Mouse (Mus musculus) mouse trophoblast stem cell (cell line): ENCODE results near the gene Nosip.
"Not testable (repeated sequence)": the region's sequence is repeated elsewhere in the genome, so short reads cannot be mapped to it uniquely, and the experiment has no call there.

Experiments used
- in situ Hi-C, 2 experiments: fragments of 300-500 bp; cut with MseI, MboI; formaldehyde crosslinking; loops; 2 replicates in 1 of 2; 3 replicates in 1 of 2; pipeline ENCODE4 v1.15.1; 2025

The Nosip gene

DNA sequence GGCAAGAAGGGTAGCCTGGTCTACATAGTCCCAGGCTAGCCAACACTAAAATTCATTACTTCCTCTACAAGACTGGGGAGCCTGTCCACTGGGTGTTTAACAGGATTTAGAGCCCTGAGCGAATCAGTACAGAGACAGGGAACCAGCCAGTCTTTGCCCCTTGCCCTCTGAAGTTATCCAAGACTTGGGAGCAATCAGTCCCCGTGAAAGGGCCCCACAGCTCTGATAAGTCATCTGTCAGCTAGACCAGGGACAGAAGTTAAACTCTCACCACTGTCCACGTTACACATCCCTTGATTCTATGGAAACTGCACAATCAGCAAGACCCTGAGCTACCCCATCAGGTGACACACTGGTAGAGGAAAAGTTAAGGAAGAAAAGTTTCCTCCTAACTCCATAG is 50.3 kb downstream of the Nosip start:
- in situ Hi-C loops: no loop called here

DNA sequence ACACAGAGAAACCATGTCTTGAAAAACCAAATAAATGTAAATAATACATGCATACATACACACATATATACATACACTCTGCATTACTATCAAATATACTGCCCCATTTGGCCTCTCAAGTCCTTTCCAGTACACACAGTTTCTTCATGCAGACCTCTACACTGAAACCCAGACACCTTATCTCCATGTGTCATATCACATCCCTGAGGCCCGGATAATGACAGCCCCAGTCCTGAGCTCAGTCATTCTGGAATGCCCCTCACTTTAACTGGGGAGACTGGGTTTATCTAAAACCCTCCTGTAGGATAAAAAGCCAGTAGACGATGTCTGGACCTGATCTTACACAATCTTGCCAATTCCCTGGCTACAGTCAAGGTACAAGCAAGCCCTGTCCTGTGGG is 51.2 kb downstream of the Nosip start:
- in situ Hi-C loops: no loop called here

DNA sequence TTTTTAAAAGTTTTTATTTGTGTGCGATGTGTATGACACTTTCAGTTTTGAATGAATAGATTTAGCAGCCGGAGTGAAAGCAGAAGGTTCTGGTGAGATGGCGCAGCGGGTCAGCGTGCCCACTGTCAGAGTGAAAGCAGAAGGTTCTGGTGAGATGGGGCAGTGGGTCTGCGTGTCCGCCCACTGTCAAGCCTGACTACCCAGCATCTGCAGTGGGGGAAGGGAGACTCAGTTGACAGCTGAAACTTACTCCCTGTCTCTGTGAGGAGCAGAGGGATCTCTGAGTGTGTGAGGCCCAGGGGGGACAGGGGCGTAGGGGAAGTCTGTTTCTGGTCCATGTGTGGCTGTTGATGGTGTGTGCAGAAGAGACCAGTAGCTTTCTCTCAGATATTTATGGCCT is 55.3 kb downstream of the Nosip start:
- in situ Hi-C loops: no loop called here

DNA sequence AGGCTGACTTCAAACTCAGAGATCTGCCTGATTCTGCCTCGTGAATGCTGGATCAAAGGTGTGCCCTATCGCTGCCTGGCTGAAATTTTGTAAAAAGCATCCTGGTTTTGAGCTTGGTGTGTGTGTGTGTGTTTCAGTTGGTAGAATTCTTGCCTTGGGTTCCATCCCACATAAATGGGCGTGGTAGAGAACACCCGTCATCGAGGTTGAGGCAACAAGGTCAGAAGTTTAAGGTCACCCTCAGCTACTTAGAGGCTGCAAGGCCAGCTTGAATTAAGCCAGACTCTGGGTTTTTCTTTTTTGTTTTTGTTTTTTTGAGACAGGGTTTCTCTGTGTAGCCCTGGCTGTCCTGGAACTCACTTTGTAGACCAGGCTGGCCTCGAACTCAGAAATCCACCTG is 56.1 kb downstream of the Nosip start:
- in situ Hi-C loops: no loop called here

DNA sequence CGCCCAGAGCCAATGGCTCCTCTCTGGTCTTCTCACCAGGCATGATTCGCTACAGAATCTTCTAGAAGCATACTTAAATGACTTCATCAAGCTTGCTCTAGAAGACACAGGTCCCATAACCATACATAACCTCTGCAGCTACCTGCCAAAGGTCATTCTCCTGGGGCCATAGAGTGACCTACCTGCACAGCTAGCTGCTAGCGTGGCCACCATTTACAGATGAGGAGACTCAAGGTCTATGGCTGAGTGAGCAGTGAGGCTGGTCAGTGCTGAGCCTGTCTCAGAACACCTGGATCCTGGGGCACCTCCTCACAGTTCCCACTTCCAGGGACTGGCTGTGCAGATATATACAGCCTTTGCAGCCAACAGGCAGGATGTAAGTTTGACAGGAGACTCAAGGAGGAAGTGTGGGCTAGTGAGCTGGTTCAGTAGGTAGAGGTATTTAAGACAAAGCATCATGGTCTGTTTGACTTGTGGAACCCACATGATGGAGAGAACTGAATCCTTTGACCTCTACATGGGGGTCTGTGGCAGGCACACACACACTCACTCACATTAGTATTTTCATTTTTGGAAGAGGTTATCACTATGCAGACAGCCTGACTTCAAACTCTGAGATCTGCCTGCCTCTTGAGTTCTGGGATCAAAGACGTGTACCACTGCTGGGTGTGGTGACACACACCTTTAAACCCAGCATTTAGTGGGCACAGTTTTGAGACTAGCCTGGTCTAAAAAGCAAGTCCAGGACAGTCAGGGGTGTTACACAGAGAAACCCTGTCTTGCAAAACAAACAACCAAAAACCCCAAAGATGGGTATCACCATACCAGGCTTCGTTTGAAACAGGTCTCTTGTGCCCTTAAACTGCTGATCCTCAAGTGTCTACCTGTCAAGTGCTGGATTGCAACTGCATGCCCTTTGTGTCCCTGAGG is 57.8 kb downstream of the Nosip start:
- in situ Hi-C loops: no loop called here

DNA sequence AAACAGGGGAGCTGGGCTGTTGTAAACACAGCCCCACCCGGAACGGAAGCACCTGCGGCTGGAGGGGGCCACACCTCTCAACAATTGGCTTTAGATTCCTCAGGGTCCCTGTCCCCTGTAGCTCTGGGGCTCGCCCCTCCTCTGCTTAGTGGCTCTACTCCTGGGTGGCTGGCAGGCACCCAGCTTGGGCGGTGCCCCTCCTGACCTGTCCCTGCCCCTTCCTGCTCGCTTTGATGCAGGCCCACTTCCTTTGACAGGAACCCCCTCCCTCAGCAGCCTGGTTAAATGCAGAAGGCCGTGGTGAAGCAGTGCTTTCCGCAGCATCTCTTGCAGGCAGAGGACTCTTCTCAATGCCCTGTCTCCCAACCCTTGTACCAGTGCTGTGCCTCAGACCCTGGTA is 59.2 kb downstream of the Nosip start:
- in situ Hi-C loops: no loop called here

DNA sequence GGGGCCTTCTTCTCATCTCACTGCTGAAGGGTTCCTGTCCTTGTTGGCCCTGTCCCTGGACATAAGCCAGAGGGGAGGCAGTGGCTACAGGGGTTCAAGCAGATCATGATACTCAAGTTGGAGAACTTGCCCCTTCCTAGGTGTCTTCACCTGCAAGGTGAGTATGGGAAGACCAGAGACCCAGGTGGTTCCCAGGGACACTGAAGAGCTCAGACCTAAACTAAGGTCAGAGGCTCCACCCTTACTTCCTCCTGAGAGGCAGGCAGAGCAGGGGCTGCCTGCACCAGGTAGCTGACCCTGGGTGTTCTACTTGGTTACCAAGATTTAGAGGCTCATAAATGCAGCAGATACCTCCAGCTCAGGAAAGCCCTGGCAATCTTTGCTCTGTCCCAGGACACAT is 59.7 kb downstream of the Nosip start:
- in situ Hi-C loops: no loop called here

DNA sequence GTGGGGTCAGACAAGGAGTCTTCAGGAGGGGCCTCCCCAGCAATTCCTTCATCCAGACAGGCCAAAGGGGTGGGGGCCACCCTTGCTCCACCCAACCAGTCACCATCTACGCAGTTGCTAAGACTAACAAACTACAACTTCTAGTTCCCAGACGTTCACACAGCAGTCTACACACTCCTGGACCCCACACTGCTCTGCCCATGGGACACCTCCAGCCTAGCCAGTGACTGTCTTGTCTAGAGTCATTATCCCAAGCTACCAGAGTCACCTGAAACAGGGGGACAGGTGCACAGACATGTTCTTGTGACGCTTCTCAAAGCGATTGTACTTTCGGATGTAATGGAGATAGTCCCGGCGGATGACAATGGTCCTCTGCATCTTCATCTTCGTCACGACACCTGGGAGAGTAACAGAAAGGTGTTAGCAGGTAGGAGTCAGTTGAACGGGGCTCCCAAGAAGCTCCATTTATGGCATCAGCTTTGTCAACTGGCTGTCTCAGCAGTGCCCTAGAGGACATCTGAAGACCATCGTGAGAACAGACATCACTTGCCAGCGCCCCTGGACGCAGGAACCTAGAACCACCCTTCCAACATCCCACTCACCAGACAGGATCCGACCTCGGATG is 60.4 kb downstream of the Nosip start:
- in situ Hi-C loops: no loop called here

DNA sequence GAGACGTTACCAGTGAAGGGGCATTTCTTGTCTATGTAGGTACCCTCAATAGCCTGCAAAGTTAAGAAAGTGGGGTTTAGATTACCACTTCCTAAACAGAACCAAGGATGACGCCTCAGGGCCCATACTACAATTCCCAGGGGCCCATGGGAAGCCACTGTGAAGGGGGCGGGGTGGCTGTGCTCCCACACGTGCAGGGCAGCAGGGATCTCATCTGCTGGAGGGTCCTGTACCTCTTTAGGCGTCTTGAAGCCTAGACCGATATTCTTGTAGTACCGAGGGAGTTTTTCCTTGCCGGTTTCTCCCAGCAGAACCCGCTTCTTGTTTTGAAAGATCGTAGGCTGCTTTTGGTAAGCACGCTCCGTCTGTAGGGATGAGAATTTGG is 60.9 kb downstream of the Nosip start:
- in situ Hi-C loops: no loop called here

DNA sequence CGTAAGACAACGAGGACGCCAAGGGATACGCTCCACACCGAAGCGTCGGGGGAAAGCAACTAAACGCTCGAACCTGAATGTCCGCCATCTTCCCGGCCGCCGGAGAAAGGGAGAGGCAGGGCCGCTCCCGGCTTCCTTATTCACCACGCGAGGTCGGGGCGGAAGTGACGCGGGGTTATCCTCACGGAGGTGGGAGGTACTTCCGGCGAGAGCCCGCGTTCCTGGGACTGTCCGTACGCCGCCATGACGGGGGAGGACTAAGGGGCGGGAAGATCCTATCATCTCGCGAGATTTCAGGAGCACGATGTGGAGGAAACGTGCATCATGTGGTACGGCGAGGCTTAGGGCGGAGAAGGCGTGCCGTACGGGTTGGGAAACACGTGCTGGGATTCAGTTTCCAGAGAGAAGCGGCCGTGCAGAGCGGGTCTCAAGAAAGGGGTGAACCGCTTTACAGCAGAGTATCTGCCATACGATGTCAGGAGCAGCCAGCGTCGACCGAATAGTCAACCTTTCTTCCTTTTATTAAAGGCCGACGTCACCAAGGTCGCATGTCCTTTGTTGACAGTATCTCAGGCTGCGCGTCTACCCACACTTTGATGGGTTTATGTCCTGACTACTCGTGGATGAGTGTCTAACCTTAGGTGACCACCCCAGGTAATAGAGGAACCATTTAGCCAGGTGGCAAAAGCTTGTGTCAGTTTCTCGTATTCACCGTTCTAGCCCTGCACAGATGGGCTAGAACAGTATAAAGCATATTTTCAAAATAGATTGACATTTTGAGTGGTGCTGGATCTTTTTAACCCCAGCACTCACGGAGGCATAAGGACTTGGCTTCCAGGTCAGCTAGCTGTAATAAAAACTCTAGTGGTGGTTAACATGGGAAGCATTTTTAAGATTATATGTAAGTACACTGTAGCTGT is 62.3 kb downstream of the Nosip start, which contains the start of gene Rps11:
Gene Rps11, minus strand, starts transcription at position 216 of the 920 bp plus-strand sequence.
- in situ Hi-C loops: no loop called here

DNA sequence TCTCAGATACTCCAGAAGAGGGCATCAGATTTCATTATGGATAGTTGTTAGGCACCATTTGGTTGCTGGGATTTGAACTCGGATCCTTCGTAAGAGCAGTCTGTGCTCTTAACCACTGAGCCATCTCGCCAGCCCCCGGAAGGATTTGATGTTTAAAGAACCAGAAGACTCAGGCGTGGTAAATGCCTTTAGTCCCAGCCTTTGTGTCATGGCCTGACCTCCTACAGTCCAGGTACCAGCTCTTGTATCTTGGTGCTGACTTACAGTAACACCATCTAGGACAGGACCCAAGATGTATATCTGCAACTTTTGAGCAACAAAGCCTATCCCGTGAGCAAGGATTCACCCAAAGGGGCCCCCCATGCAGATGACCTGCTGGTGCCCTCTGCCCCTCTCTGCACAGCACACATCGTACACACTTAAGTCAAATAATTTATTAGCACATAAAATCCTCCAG is 62.9 kb downstream of the Nosip start:
- in situ Hi-C loops: no loop called here

DNA sequence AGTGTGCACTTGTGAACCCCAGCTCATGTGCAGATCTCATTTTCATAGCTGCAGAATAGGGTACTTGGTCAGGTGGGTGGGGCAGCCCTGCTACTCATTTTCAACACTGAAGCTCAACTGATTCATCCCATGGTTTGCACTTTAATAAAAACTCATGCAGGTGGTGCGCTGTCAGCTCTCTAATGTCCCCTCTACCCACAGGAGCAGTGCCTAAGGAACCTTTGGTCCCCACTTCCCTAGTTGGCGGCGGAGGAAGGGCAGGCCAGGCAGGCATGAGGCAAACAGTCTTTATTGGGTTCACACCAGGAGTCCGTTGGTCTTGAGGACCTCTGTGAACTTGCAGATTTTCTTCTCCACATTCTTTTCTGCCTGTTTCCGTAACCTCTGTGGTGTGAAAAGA is 63.4 kb downstream of the Nosip start:
- in situ Hi-C loops: not testable (repeated sequence)

DNA sequence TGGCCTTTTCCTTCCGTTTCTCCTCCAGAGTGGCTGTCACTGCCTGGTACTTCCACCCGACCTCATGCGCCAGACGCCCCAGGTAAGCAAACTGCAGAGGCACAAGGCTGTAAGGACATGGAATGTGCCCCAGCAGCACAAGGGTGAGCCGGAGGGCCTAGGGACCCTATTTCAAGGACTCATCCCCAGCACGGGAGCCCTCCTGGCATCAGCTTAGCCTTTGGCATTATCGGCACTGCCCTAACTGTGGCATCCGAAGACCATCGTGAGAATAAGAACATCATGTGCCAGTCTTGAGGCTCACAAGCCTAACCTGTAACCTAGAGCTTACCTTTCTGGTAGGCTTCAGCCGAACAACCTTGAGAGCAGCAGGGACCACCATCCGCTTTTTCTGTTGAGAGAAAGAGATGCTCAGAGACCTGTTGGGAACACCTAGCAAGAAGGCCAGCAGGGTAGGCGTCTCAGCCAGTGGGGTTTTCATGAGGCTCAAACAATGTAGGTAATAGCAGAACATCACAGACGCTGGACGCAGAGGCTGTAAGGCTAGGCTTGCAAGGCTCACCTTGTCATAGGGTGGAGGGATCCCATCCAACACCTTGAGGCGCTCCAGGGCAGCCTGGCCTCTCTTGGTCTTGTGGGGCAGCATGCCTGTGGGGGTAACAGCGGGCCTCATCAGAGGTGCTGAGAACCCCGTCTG is 64.1 kb downstream of the Nosip start:
- in situ Hi-C loops: no loop called here

DNA sequence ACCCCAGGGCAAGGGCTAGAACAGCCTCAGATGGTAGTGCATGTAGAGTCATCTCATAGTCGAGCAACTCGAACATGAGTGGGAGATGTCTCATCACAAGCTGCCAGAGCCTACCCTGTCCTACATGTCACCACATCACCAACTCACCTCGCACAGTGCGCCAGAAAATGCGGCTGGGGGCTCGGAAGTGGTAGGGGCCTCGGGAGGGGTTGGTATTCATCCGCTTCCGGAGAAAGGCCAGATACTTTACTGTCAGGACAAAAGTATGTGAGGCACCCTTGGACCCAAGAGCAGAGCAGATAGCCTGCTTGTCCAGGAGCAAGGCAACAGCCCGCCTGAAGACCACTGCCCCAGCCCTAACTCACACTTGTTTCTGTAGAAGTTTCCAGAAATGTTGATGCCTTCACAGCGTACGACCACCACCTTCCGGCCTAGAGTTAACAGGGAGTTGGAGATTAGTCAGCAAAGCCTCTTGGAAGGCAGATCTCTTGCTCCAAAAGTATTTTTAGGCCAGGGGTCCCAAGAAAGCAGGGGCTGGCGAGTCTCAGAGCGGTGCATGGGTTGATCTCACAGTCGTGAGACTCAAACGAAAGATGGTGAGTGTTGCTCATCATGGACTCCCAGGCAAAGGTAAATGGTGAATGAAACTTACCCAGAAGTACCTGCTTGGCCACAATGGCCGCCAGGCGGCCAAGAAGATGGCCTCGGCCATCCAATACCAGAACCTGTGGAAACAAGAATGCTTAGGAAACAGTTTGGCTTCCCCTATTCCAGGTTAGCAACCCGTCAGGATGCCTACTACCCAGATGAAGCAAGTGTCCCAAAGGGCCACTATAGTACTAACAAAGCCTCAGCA is 64.8 kb downstream of the Nosip start:
- in situ Hi-C loops: no loop called here
